In genomic region chr1:76001124-76001523, GRCm38 (mm10) we compare ENCODE assay signal across 14 mouse cellular contexts.
DNase-seq lines count a peak whose midpoint lies in the region; ATAC-seq and TF ChIP-seq lines count a peak whose summit lies in the region.
"Had no signal": no experiment of that assay in that cellular context is flagged by ENCODE, and none has a peak within 500 bp of the region (broad histone marks: within the 10 kb centered on the region; RNA-seq: fewer than 3 reads in every experiment).

No protein-coding gene starts in this region.

- TF ChIP-seq POLR2A in kidney, adult 2 months (IDR thresholded peaks at IDR 0.05; ENCODE audit: low read depth, low read length) = no peak

- 84% methylated on average over 9 of the region's 9 CpGs for WGBS in forebrain, embryonic 14.5 days
- 72% methylated on average over 9 of the region's 9 CpGs for WGBS in forebrain, embryonic 16.5 days
- WGBS in kidney, embryonic 15.5 days = 83% methylated on average over 9 of the region's 9 CpGs
- 82% methylated on average over 9 of the region's 9 CpGs for WGBS in kidney, adult 2 months

- no peak for ATAC-seq in forebrain, embryonic 14.5 days
- no peak for ATAC-seq in forebrain, embryonic 16.5 days
- no peak for ATAC-seq in kidney, embryonic 15.5 days (replicated peaks; ENCODE audit: low FRiP score)
- no peak for ATAC-seq in inflammation-experienced regulatory T-cells, adult 6 months
- ATAC-seq: intestine, embryonic 16.5 days had no signal

- H3K27ac ChIP-seq in forebrain, embryonic 14.5 days (ENCODE audit: low read depth, low read length) = no peak overlapping the region
- no peak overlapping the region for H3K27ac ChIP-seq in forebrain, embryonic 16.5 days (ENCODE audit: low read length)
- no peak overlapping the region for H3K27ac ChIP-seq in kidney, embryonic 15.5 days
- no peak overlapping the region for H3K27ac ChIP-seq in kidney, adult 2 months (ENCODE audit: insufficient read depth, low read depth, low read length)
- H3K27ac ChIP-seq: heart, embryonic 13.5 days; limb, embryonic 13.5 days; neural tube, embryonic 13.5 days; stomach, embryonic 15.5 days had no signal

- peak; percentile 45 for DNase-seq in forebrain, embryonic 14.5 days (ENCODE audit: low spot score)
- peak; percentile 44 for DNase-seq in adrenal gland, adult 8-10 months
- DNase-seq in cerebellum, postnatal 10 days = peak; percentile 77 to 87
- peak; percentile 14 to 18 for DNase-seq in left cerebral cortex, postnatal 36 days (ENCODE audit: low spot score in 2 of 2)
- DNase-seq in kidney, adult 2 months = no peak
- DNase-seq: lung, postnatal 10 days had no signal

- no peak for TF ChIP-seq CTCF in kidney, adult 2 months (conservative IDR thresholded peaks at IDR 0.05; ENCODE audit: insufficient read depth, insufficient read length, low read depth, low read length)

- no peaks in the 10 kb centered on the region for H3K36me3 ChIP-seq in forebrain, embryonic 14.5 days (ENCODE audit: control insufficient read depth, insufficient read depth, low read length)
- H3K36me3 ChIP-seq in forebrain, embryonic 16.5 days (ENCODE audit: control insufficient read depth, insufficient read depth) = no peaks in the 10 kb centered on the region
- no peaks in the 10 kb centered on the region for H3K36me3 ChIP-seq in kidney, embryonic 15.5 days
- H3K36me3 ChIP-seq in kidney, adult 2 months (ENCODE audit: control insufficient read depth, insufficient read depth, low read length) = no peaks in the 10 kb centered on the region
- H3K36me3 ChIP-seq: heart, embryonic 13.5 days; limb, embryonic 13.5 days; neural tube, embryonic 13.5 days; stomach, embryonic 15.5 days had no signal

- no peak overlapping the region for H3K9ac ChIP-seq in forebrain, embryonic 14.5 days (ENCODE audit: low read length)
- H3K9ac ChIP-seq in forebrain, embryonic 16.5 days (replicated peaks; ENCODE audit: low read depth, low read length) = no peak overlapping the region
- no peak overlapping the region for H3K9ac ChIP-seq in kidney, embryonic 15.5 days
- H3K9ac ChIP-seq: heart, embryonic 13.5 days; limb, embryonic 13.5 days; neural tube, embryonic 13.5 days; stomach, embryonic 15.5 days had no signal

- H3K27me3 ChIP-seq in forebrain, embryonic 14.5 days (replicated peaks; ENCODE audit: control insufficient read depth, insufficient read depth, low read length) = no peaks in the 10 kb centered on the region
- H3K27me3 ChIP-seq in forebrain, embryonic 16.5 days (replicated peaks; ENCODE audit: control insufficient read depth, insufficient read depth, low read length) = no peaks in the 10 kb centered on the region
- H3K27me3 ChIP-seq in kidney, embryonic 15.5 days = no peaks in the 10 kb centered on the region
- no peaks in the 10 kb centered on the region for H3K27me3 ChIP-seq in kidney, adult 2 months (replicated peaks; ENCODE audit: control insufficient read depth, insufficient read depth, low read length)
- H3K27me3 ChIP-seq: heart, embryonic 13.5 days; limb, embryonic 13.5 days; neural tube, embryonic 13.5 days; stomach, embryonic 15.5 days had no signal

- no peaks in the 10 kb centered on the region for H3K4me1 ChIP-seq in forebrain, embryonic 14.5 days (ENCODE audit: control insufficient read depth, insufficient read depth, low read length)
- H3K4me1 ChIP-seq in forebrain, embryonic 16.5 days (replicated peaks; ENCODE audit: control insufficient read depth, insufficient read depth, low read length) = no peaks in the 10 kb centered on the region
- no peaks in the 10 kb centered on the region for H3K4me1 ChIP-seq in kidney, embryonic 15.5 days
- no peaks in the 10 kb centered on the region for H3K4me1 ChIP-seq in kidney, adult 2 months (ENCODE audit: control insufficient read depth, insufficient read depth, low read length)
- H3K4me1 ChIP-seq: heart, embryonic 13.5 days; limb, embryonic 13.5 days; neural tube, embryonic 13.5 days; stomach, embryonic 15.5 days had no signal

- no peak overlapping the region for H3K4me2 ChIP-seq in forebrain, embryonic 14.5 days (ENCODE audit: low read length)
- no peak overlapping the region for H3K4me2 ChIP-seq in forebrain, embryonic 16.5 days (ENCODE audit: low read length)
- H3K4me2 ChIP-seq in kidney, embryonic 15.5 days = no peak overlapping the region
- H3K4me2 ChIP-seq: heart, embryonic 13.5 days; limb, embryonic 13.5 days; neural tube, embryonic 13.5 days; stomach, embryonic 15.5 days had no signal

- no peak overlapping the region for H3K4me3 ChIP-seq in forebrain, embryonic 14.5 days (ENCODE audit: low read depth, low read length)
- H3K4me3 ChIP-seq in forebrain, embryonic 16.5 days (replicated peaks; ENCODE audit: low read length) = no peak overlapping the region
- no peak overlapping the region for H3K4me3 ChIP-seq in kidney, embryonic 15.5 days (replicated peaks)
- no peak overlapping the region for H3K4me3 ChIP-seq in kidney, adult 2 months (ENCODE audit: insufficient read depth, low read depth, low read length)
- H3K4me3 ChIP-seq: heart, embryonic 13.5 days; limb, embryonic 13.5 days; neural tube, embryonic 13.5 days; stomach, embryonic 15.5 days had no signal

- intact Hi-C loops in left cerebral cortex, postnatal 36 days (cut with DNase I) = no loop called here

- no peaks in the 10 kb centered on the region for H3K9me3 ChIP-seq in forebrain, embryonic 14.5 days (replicated peaks; ENCODE audit: control insufficient read depth, low read length)
- H3K9me3 ChIP-seq in forebrain, embryonic 16.5 days (ENCODE audit: control insufficient read depth, low read length) = no peaks in the 10 kb centered on the region
- H3K9me3 ChIP-seq in kidney, embryonic 15.5 days (replicated peaks) = no peaks in the 10 kb centered on the region
- H3K9me3 ChIP-seq: neural tube, embryonic 13.5 days; stomach, embryonic 15.5 days had no signal
